Mouse (Mus musculus) hindbrain, embryonic 10.5 days (tissue): ENCODE measurements around the gene Gria2. TPM values are rescaled to one million over a fixed set of nuclear protein-coding genes. Genes with fewer than 3 reads are reported as not detected.

Experiments used
- DNase-seq: peaks from one replicate; pipeline ENCODE4 v3.0.0-alpha.2; 2017; ENCODE audit warnings: low spot score
- H3K27ac ChIP-seq: fragments of 300-500 bp; sonication (generic); 2 replicates; pipeline ENCODE4 v1.5.1; 2016; ENCODE audit warnings: mild to moderate bottlenecking, moderate library complexity
- H3K27me3 ChIP-seq: fragments of 300-500 bp; sonication (generic); 2 replicates; pipeline ENCODE4 v1.6.1; 2016; ENCODE audit warnings: mild to moderate bottlenecking; ENCODE audit not compliant: poor library complexity, insufficient read depth, severe bottlenecking
- H3K36me3 ChIP-seq: fragments of 300-500 bp; sonication (generic); 2 replicates; pipeline ENCODE4 v1.6.1; 2016; ENCODE audit warnings: mild to moderate bottlenecking, moderate library complexity
- H3K4me1 ChIP-seq: fragments of 300-500 bp; sonication (generic); replicated peaks from 2 replicates; pipeline ENCODE4 v1.6.1; 2016; ENCODE audit warnings: mild to moderate bottlenecking
- H3K4me3 ChIP-seq: fragments of 300-500 bp; sonication (generic); 2 replicates; pipeline ENCODE4 v1.5.1; 2016; ENCODE audit warnings: mild to moderate bottlenecking, moderate library complexity
- H3K9me3 ChIP-seq: fragments of 300-500 bp; sonication (generic); 2 replicates; pipeline ENCODE4 v1.6.1; 2016; ENCODE audit warnings: mild to moderate bottlenecking, moderate library complexity
- WGBS: fragments of 180-500 bp; shearing (Covaris S2); methylation state at CpG from one replicate; pipeline ENCODE4 v1.1.7; 2016; 5-methylcytosine and 5-hydroxymethylcytosine counted together
- polyA plus RNA-seq: library from polyadenylated mRNA; unstranded; fragments of >200 nt; fragmentation: Nextera tagmentation; extraction: Ambion mirVana; gene quantifications from 2 replicates; pipeline ENCODE4 v1.2.1, GENCODE M21; 2016

Gria2 gene
- polyA plus RNA-seq, 1 experiment from 2014 or later: 9.9 TPM

GRCm38 (mm10) chr3:80769506-80770235 lies 33.0 kb downstream of the Gria2 start:
- no peak overlapping the region for H3K4me3 ChIP-seq
- no peaks in the 10 kb centered on the region for H3K9me3 ChIP-seq
- 81% methylated on average over 5 of the region's 5 CpGs for WGBS
- no peaks in the 10 kb centered on the region for H3K36me3 ChIP-seq
- H3K27me3 ChIP-seq: no peaks in the 10 kb centered on the region
- no peak for DNase-seq
- no peak overlapping the region for H3K27ac ChIP-seq
- no peaks in the 10 kb centered on the region for H3K4me1 ChIP-seq

- Histone ChIP-seq H3K9me3 (no peaks in the 10 kb centered on the region), H3K4me3 (no peak overlapping the region), H3K27ac (no peak overlapping the region), H3K4me1 (no peaks in the 10 kb centered on the region), H3K27me3 (no peaks in the 10 kb centered on the region), H3K36me3 (no peaks in the 10 kb centered on the region)
- 84% methylated on average over 4 of the region's 4 CpGs for WGBS
- DNase-seq: no peak
Observed at GRCm38 (mm10) chr3:80758955-80759354, 43.7 kb downstream of the Gria2 start.

- 93% methylated on average over 2 of the region's 2 CpGs for WGBS
- no peak overlapping the region for H3K27ac ChIP-seq
Observed at GRCm38 (mm10) chr3:80758363-80758762, 44.3 kb downstream of the Gria2 start.

GRCm38 (mm10) chr3:80750786-80751185 lies 51.8 kb downstream of the Gria2 start:
- Histone ChIP-seq H3K9me3 (no peaks in the 10 kb centered on the region), H3K4me1 (no peaks in the 10 kb centered on the region), H3K27ac (no peak overlapping the region), H3K36me3 (no peaks in the 10 kb centered on the region), H3K27me3 (no peaks in the 10 kb centered on the region), H3K4me3 (no peak overlapping the region)
- DNase-seq: no peak

More at GRCm38 (mm10) chr3:80758363-80758762, 44.3 kb downstream of the Gria2 start:
- Histone ChIP-seq H3K4me3 (no peak overlapping the region), H3K4me1 (no peaks in the 10 kb centered on the region), H3K36me3 (no peaks in the 10 kb centered on the region), H3K27me3 (no peaks in the 10 kb centered on the region), H3K9me3 (no peaks in the 10 kb centered on the region)
- no peak for DNase-seq

DNA sequence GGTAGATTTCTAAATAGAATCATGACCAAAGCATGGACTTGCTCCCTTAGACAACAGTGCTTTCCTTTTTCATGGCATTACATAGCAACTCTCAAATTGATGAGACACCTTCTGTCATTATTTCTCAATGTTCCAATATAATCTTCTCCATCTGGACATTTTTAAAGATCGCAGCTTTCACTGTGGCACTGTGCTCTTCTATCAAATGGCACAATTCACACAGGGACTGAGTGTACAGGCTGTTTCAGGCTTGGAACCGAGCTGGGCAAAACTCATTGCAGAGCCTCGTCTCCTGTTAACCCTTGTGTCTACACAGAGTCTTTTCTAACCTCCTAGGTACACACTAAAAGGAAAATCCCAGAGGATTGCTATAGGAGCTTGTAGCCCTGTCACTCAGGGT lies 77.4 kb downstream of the Gria2 start:
- WGBS: 76% methylated on average over 3 of the region's 3 CpGs
- H3K27me3 ChIP-seq: no peaks in the 10 kb centered on the region

GRCm38 (mm10) chr3:80713123-80713522 lies 89.5 kb downstream of the Gria2 start:
- Histone ChIP-seq H3K27me3 (no peaks in the 10 kb centered on the region), H3K27ac (no peak overlapping the region), H3K36me3 (no peaks in the 10 kb centered on the region), H3K9me3 (no peaks in the 10 kb centered on the region), H3K4me1 (no peaks in the 10 kb centered on the region), H3K4me3 (no peak overlapping the region)
- 59% methylated on average over 3 of the region's 3 CpGs for WGBS
- no peak for DNase-seq

More for the DNA sequence above, 77.4 kb downstream of the Gria2 start:
- no peak overlapping the region for H3K4me3 ChIP-seq
- DNase-seq: no peak
- H3K9me3 ChIP-seq: no peaks in the 10 kb centered on the region
- H3K4me1 ChIP-seq: no peaks in the 10 kb centered on the region
- no peak overlapping the region for H3K27ac ChIP-seq
- no peaks in the 10 kb centered on the region for H3K36me3 ChIP-seq

DNA sequence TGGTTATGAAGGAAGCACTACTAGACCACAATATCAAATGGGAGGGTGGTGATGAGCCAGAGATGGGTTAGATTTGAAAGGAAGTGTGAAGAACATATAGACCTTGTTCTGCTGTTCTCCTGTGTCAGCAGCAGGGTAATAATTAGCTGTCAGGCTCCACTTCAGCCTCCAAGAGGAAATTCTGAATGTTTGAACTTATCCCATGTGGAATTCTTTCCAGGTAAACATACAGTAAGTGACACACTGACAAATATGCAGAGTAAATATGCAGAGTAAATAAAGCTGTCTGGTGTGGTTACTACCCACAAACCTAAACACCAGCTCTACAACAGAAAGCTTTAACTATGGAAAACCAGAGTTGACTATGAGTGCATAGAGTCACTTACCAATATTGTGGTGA lies 93.6 kb downstream of the Gria2 start:
- H3K4me3 ChIP-seq: no peak overlapping the region
- H3K4me1 ChIP-seq: no peaks in the 10 kb centered on the region
- H3K9me3 ChIP-seq: no peaks in the 10 kb centered on the region
- no peaks in the 10 kb centered on the region for H3K36me3 ChIP-seq
- DNase-seq: no peak
- H3K27me3 ChIP-seq: no peaks in the 10 kb centered on the region
- H3K27ac ChIP-seq: no peak overlapping the region

- no peaks in the 10 kb centered on the region for H3K27me3 ChIP-seq
- H3K4me3 ChIP-seq: no peak overlapping the region
- WGBS: 93% methylated on average over 3 of the region's 3 CpGs
- no peak overlapping the region for H3K27ac ChIP-seq
- H3K9me3 ChIP-seq: no peaks in the 10 kb centered on the region
- DNase-seq: no peak
- H3K4me1 ChIP-seq: no peaks in the 10 kb centered on the region
- H3K36me3 ChIP-seq: no peaks in the 10 kb centered on the region
Observed at GRCm38 (mm10) chr3:80702173-80702572, 100.5 kb downstream of the Gria2 start.

DNA sequence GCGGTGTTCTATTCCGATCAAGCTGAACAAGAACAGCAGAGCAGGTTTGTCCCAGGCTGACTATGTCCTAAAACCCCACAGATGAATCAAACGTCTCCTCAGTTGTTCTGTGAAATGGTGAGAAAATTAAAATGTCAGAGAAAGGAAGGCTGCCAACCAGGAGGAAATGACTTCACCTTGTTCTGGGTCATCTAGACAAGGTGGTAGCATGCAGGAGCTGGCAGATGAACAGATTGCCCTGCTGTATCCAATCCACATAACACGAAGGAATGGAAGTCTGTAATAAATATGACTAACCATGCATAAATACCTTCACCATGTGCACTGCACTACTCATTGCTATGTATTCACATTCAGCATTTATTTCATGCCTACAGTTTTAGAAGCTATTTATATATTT lies 105.1 kb downstream of the Gria2 start:
- H3K4me3 ChIP-seq: no peak overlapping the region
- H3K27ac ChIP-seq: no peak overlapping the region
- no peaks in the 10 kb centered on the region for H3K9me3 ChIP-seq
- no peaks in the 10 kb centered on the region for H3K4me1 ChIP-seq
- H3K36me3 ChIP-seq: no peaks in the 10 kb centered on the region
- no peak for DNase-seq
- WGBS: 88% methylated on average over 4 of the region's 4 CpGs
- H3K27me3 ChIP-seq: no peaks in the 10 kb centered on the region

- 97% methylated on average over 8 of the region's 8 CpGs for WGBS
- H3K9me3 ChIP-seq: no peaks in the 10 kb centered on the region
- no peaks in the 10 kb centered on the region for H3K4me1 ChIP-seq
- H3K36me3 ChIP-seq: no peaks in the 10 kb centered on the region
- no peak overlapping the region for H3K27ac ChIP-seq
- H3K27me3 ChIP-seq: no peaks in the 10 kb centered on the region
- DNase-seq: no peak
- no peak overlapping the region for H3K4me3 ChIP-seq
Observed at GRCm38 (mm10) chr3:80694965-80695364, 107.7 kb downstream of the Gria2 start.

GRCm38 (mm10) chr3:80665105-80665504 lies 137.5 kb downstream of the Gria2 start:
- H3K27me3 ChIP-seq: no peaks in the 10 kb centered on the region
- 61% methylated on average over 5 of the region's 5 CpGs for WGBS
- no peak overlapping the region for H3K4me3 ChIP-seq
- H3K27ac ChIP-seq: no peak overlapping the region
- H3K4me1 ChIP-seq: no peaks in the 10 kb centered on the region
- H3K9me3 ChIP-seq: no peaks in the 10 kb centered on the region
- H3K36me3 ChIP-seq: no peaks in the 10 kb centered on the region
- DNase-seq: no peak

GRCm38 (mm10) chr3:80663293-80663692 lies 139.3 kb downstream of the Gria2 start:
- Histone ChIP-seq H3K4me3 (no peak overlapping the region), H3K4me1 (no peaks in the 10 kb centered on the region), H3K36me3 (no peaks in the 10 kb centered on the region), H3K27ac (no peak overlapping the region), H3K27me3 (no peaks in the 10 kb centered on the region), H3K9me3 (no peaks in the 10 kb centered on the region)
- DNase-seq: no peak
- WGBS: 79% methylated on average over 2 of the region's 2 CpGs

DNA sequence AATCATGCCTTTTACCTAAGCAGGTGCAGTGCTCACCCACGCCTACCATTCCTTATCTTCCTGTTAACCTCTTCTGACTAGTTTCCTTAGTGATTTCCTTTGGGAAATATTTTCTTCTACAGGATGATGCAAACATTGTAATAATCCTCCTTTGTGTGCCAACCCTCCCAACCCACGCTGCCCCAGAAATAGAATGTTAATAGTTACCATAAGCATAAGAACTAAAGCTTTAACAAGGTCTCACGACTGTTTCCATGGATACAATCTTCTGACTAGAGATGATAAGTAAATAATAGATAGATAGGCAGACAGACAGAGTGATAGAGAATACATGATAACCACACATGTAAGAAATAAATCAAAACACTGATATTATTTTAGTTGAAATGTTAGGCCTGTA lies 140.8 kb downstream of the Gria2 start:
- Histone ChIP-seq H3K27me3 (no peaks in the 10 kb centered on the region), H3K4me3 (no peak overlapping the region), H3K36me3 (no peaks in the 10 kb centered on the region), H3K4me1 (no peaks in the 10 kb centered on the region), H3K9me3 (no peaks in the 10 kb centered on the region), H3K27ac (no peak overlapping the region)
- DNase-seq: no peak
- 80% methylated on average over 3 of the region's 3 CpGs for WGBS

DNA sequence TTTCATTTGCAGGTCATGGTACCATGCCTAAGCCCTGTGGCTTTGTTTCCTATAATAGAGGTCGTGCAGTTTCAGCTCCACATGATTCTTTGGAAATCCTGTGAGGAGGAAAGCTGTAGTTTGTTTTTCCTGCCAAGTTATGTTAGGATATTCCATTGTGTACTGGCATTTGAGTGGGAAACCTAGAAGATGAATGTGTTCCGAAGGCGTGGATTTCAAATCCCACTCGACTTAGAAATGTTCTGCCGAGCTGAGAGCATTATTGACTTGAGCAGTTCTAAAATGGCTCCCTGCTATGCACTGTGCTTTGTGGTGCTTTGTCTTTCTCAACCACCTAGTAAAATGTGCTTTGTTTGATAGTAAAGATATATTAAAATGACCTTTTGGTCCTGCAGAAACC lies 150.4 kb downstream of the Gria2 start:
- Histone ChIP-seq H3K4me1 (no peaks in the 10 kb centered on the region), H3K27ac (no peak overlapping the region), H3K27me3 (no peaks in the 10 kb centered on the region), H3K36me3 (no peaks in the 10 kb centered on the region), H3K9me3 (no peaks in the 10 kb centered on the region), H3K4me3 (no peak overlapping the region)
- WGBS: 52% methylated on average over 5 of the region's 5 CpGs
- no peak for DNase-seq
